Mouse (Mus musculus): ENCODE data around the gene Mpst.

- TF ChIP-seq CTCF (IDR thresholded peaks at IDR 0.05; ENCODE audit: low read depth) (no peak), EP300 (optimal IDR thresholded peaks at IDR 0.05) (no peak)
Observed at GRCm38 (mm10) chr15:78380208-78380607, 26.0 kb upstream of the Mpst start.
